Mouse (Mus musculus) cerebellum, postnatal 14 days (tissue): Measurements from ENCODE around the gene Slc24a2.

Experiments
- DNase-seq, 2 experiments: peaks; one replicate each; pipeline ENCODE4 v3.0.0; 2021; ENCODE audit warnings: mixed read lengths in 2 of 2

The Slc24a2 gene

DNA sequence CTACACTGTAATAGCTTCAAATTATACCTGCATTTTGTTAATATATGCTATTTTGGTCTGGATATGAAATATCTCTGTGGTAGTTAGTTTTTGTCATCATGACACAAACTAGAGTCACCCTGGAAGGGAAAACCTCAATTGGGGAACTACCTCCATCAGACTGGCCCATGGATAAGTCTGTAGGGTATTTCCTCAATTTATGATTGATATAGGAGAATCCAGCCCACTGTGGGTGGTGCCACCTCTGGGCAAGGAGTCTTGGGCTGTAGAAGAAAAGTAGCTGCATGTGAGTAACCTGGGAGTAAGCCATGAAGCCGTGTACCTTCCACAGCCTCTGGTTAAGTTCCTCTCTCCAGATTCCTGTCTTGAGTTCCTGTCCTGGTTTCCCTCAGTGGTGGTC lies 281.5 kb downstream of the Slc24a2 start:
- DNase-seq, result no peak

- no peak for DNase-seq
Measured at GRCm38 (mm10) chr4:86943296-86943695, 287.0 kb downstream of the Slc24a2 start.

DNA sequence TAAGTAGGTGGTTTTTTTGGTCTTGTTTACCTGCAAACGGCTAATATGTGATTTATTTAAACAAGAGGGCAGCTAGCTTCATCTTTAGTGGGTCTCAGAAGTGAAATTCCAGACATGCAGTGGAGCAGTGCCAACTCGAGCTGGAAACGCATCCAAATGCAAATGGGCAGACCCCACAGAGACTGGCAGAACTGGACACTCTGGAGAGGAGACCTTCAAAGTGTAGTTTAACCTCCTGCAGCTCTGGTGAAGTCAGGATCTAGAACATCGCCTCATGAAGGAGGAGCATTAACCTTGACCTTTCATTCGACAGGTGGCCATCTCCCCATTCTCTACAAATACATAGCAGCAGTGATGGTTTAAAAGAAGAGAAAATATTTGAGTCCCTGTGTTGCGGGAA lies 287.6 kb downstream of the Slc24a2 start:
- peak; percentile 20 to 24 for DNase-seq

DNA sequence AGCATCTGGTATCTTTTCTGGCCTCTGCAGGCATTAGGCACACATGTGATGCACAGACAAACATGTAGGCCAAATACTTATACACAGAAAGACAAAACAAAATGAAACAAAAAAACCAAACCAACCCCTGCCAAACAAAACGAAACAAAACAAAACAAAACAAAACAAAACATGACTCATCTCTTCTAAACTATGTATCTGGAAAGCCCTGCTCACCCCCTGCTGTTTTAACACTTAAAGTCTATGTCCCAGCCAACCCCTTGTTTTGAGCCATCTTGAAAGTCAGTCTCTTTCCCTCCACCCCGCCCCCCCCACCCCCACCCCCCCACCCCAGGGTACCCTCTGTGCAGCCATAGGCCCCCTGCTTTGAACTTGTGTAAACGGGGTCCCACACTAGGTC lies 293.6 kb downstream of the Slc24a2 start:
- DNase-seq, result no peak

DNA sequence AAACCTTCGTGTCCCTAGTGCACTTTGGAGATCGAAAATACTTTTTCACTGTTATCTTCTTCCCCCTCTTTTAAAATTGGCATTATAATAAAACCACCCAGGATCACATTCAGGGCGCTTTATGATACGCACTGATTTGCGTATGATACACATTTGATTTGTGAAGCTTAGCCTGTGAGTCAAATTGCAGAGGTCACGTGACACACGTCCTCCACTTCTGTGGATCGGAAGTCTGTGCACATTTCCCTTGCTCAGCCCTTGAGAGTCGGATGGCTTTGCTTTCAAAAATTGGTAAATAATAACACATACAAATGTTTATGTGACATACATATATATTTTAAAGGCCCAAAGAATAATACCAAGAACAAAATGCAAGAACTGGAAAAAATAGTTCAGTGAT lies 294.1 kb downstream of the Slc24a2 start:
- DNase-seq, result no peak
